Mouse (Mus musculus) lung, adult 2 months (tissue): Measurements from ENCODE around the gene Washc2.
"Not testable (repeated sequence)": the region's sequence is repeated elsewhere in the genome, so short reads cannot be mapped to it uniquely, and the experiment has no call there.

ENCODE experiments used
- CTCF ChIP-seq: fragments of 200-500 bp; IDR thresholded peaks from 2 replicates; pipeline ENCODE4 v1.5.1; 2011; ENCODE audit warnings: mild to moderate bottlenecking, low read length, control low read depth; ENCODE audit not compliant: insufficient read depth
- POLR2A ChIP-seq: fragments of 200-500 bp; IDR thresholded peaks from 2 replicates; pipeline ENCODE4 v1.6.1; 2011; ENCODE audit warnings: low read depth, mild to moderate bottlenecking, control low read depth, low read length, borderline replicate concordance; ENCODE audit errors: extremely low read depth

- TF ChIP-seq CTCF, POLR2A: not testable (repeated sequence)
These were observed 34.2 kb upstream of the Washc2 start for GRCm38 (mm10) chr6:116173511-116174099.
